Mouse (Mus musculus): Measurements from ENCODE around the gene Ern1. TPM values are rescaled to one million over a fixed set of nuclear protein-coding genes. Genes with fewer than 3 reads are reported as not detected.

Ern1 gene
- total RNA-seq, 2 experiments from 2014 or later, result 8.9 to 10.5 TPM

- no peak for DNase-seq
- intact Hi-C loops (cut with DNase I), result no loop called here
Measured at GRCm38 (mm10) chr11:106485611-106486010, 2.0 kb downstream of the Ern1 start.

GRCm38 (mm10) chr11:106484875-106485274 lies 2.8 kb downstream of the Ern1 start:
- intact Hi-C loops (cut with DNase I), result no loop called here
- no peak for DNase-seq

GRCm38 (mm10) chr11:106482867-106483266 lies 4.8 kb downstream of the Ern1 start:
- intact Hi-C loops (cut with DNase I), result no loop called here
- no peak for DNase-seq

- DNase-seq, result no peak
- intact Hi-C loops (cut with DNase I), result no loop called here
Measured at GRCm38 (mm10) chr11:106481651-106482050, 6.0 kb downstream of the Ern1 start.

GRCm38 (mm10) chr11:106480530-106480885 lies 7.1 kb downstream of the Ern1 start:
- intact Hi-C loops (cut with DNase I), result no loop called here
- DNase-seq, result no peak

GRCm38 (mm10) chr11:106479619-106480529 lies 7.8 kb downstream of the Ern1 start:
- intact Hi-C loops (cut with DNase I), result no loop called here

GRCm38 (mm10) chr11:106478745-106479144 lies 8.9 kb downstream of the Ern1 start:
- no peak for DNase-seq
- intact Hi-C loops (cut with DNase I), result no loop called here

More at GRCm38 (mm10) chr11:106479619-106480529, 7.8 kb downstream of the Ern1 start:
- DNase-seq, result no peak

GRCm38 (mm10) chr11:106477505-106478160 lies 10.0 kb downstream of the Ern1 start:
- intact Hi-C loops (cut with DNase I), result no loop called here
- no peak for DNase-seq

GRCm38 (mm10) chr11:106475309-106475708 lies 12.3 kb downstream of the Ern1 start:
- intact Hi-C loops (cut with DNase I), result no loop called here
- no peak for DNase-seq

GRCm38 (mm10) chr11:106471629-106472028 lies 16.0 kb downstream of the Ern1 start:
- intact Hi-C loops (cut with DNase I), result no loop called here

GRCm38 (mm10) chr11:106468509-106468908 lies 19.1 kb downstream of the Ern1 start:
- DNase-seq, result no peak
- intact Hi-C loops (cut with DNase I), result no loop called here

More at GRCm38 (mm10) chr11:106471629-106472028, 16.0 kb downstream of the Ern1 start:
- no peak for DNase-seq

GRCm38 (mm10) chr11:106465932-106466331 lies 21.7 kb downstream of the Ern1 start:
- intact Hi-C loops (cut with DNase I), result no loop called here
- DNase-seq, result no peak

GRCm38 (mm10) chr11:106465545-106465903 lies 22.1 kb downstream of the Ern1 start:
- intact Hi-C loops (cut with DNase I), result no loop called here
- DNase-seq, result no peak

GRCm38 (mm10) chr11:106464681-106465544 lies 22.7 kb downstream of the Ern1 start:
- intact Hi-C loops (cut with DNase I), result no loop called here
- no peak for DNase-seq

- DNase-seq, result no peak
- intact Hi-C loops (cut with DNase I), result no loop called here
Measured at GRCm38 (mm10) chr11:106463845-106464244, 23.8 kb downstream of the Ern1 start.

GRCm38 (mm10) chr11:106462309-106462708 lies 25.3 kb downstream of the Ern1 start:
- intact Hi-C loops (cut with DNase I), result no loop called here
- peak; percentile 9 to 20 for DNase-seq

GRCm38 (mm10) chr11:106461145-106461932 lies 26.3 kb downstream of the Ern1 start:
- intact Hi-C loops (cut with DNase I), result no loop called here

GRCm38 (mm10) chr11:106460671-106461070 lies 27.0 kb downstream of the Ern1 start:
- intact Hi-C loops (cut with DNase I), result no loop called here
- DNase-seq, result no peak

More at GRCm38 (mm10) chr11:106461145-106461932, 26.3 kb downstream of the Ern1 start:
- DNase-seq, result no peak

- intact Hi-C loops (cut with DNase I), result no loop called here
- DNase-seq, result no peak
Measured at GRCm38 (mm10) chr11:106458540-106458939, 29.1 kb downstream of the Ern1 start.

- intact Hi-C loops (cut with DNase I), result no loop called here
- no peak for DNase-seq
Measured at GRCm38 (mm10) chr11:106443646-106444045, 44.0 kb downstream of the Ern1 start.
